Mouse (Mus musculus): ENCODE data around the gene Gm20388.

Gene Gm20388

DNA sequence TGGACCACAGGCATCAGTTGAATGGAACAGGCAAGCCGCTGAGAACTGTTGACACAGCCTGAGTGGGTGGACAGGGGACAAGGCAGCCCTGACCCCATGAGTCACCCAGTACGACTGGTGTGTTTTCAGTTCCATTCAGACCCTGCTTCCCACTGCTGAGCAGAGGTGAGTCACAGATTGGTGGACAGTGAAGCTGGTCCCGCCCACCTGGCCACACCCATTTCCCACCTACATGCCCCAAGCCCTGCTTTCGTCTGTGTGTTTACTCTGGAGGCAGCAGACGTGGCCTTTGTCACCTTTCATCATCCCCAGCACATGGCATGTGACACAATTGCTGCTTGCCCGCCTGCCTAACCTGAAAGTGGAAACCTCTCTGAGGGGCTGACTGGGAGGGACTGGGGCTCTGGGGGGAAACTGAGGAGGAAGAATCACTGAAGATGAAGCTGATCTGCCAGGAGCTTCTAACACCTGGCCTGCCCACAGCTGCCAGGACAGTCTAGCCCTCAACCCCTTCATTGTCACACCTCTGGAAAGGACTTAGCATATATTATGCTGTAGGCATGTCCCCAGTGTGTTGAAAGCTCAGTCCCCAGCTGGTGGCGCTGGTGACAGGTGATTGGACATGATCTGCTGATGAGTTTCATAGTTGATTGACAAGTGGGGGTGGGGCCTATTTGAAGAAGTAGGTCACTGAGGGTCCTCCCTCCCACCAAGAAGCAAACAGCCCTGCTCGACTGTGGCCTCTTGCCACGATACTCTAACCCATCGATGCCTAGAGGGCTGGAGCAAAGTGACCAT, 2263.7 kb downstream of the Gm20388 start:
- no peak for DNase-seq

DNA sequence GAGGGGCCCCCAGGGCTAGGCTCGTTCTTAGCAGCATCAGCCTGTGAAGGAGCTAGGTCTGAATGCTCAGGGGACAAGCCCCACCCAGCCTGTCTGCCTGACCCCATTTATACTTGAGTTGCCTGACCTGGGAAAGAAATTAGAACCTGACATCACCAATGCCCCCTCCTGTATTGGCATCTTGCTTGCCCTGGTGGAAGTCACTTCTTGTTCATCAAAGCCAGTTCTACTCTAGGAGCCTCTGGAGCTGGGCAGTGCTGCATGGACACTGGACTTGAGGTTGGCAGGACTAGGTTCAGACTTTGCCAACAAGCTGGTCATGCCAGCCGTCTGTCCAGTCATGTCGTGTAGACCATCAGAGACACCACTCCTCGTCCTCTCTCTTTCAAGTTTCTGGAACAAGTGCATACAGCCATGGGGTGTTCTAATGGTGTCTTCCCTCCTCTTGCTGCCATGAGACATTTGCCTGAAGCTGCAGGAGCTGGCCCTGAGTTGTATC, 2267.8 kb downstream of the Gm20388 start:
- no peak for DNase-seq

DNA sequence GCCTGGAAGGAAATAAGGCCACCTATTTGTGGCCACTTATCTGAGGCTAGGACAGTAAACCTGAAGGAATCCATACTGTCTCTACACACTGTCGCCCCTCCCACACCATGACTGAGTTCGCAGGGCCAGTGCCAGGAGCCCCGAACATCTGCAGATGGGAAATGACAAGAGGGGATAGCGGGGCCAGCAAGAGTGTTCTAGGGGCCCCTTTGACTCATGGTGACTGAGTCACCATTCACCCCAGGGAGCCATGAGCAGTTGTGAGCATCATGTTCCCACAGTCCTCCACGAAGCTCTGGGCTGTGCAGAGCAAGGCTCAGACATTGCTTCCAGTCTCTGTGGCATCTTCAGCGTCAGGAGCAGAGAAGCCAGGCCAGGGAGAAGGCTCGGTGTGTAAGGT, 2268.7 kb downstream of the Gm20388 start:
- no peak for DNase-seq

DNA sequence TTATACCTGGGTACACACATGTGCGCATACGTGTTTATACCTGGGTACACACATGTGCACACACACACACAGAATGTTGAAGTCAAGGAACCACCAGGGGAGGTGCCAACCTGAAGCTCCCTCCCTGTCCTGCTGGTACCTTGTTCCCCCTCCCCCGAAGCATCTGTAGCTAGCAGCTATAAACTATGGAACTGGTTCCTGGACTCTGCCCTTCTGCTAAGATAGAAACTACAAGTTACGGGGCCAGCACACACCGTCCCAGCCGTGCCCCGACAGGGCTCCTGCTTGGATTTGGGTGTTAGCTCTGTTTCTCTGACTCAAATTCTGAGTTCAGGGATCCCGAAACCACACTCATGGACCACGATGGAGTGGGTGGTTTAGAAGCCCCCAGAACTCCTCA, 2269.5 kb downstream of the Gm20388 start:
- DNase-seq: no peak

DNA sequence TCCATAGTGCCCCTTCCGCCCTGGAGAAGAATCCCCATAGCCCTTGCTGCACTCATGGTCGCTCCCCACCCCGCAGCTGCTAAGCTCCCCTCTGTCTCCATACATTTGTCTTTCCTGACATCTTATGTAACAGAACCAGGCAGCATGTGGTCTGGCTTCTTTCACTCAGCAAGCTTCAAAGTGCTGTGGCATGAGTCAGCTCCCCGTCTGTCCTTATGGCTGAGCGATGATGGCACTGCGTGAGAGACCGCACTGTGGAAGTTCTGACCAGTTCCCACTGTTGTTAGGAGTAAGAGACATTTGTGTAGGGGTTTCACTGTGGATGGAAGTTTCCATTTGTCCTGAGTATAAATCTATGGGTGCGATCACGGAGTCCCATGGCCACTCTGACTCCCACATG, 2270.8 kb downstream of the Gm20388 start:
- DNase-seq: no peak

DNA sequence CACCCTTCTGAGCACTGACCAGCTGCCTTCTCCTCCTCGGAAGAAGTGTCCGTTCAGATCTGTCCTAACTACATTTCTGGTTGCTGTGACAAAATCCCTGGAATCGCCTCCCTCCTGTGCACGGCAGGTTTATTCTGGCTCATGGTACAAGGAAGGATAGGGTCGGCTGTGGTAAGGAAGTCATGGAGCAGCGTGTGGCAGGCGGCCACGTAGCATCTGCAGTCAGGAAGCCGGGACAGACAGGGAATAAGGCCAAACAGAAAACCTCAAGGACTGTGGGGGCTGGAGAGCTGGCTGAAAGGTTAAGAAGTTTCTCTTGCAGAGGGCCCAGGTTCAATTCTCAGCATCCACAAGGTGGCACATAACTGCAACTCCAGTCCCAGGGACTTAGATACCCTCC, 2271.3 kb downstream of the Gm20388 start:
- DNase-seq: no peak

DNA sequence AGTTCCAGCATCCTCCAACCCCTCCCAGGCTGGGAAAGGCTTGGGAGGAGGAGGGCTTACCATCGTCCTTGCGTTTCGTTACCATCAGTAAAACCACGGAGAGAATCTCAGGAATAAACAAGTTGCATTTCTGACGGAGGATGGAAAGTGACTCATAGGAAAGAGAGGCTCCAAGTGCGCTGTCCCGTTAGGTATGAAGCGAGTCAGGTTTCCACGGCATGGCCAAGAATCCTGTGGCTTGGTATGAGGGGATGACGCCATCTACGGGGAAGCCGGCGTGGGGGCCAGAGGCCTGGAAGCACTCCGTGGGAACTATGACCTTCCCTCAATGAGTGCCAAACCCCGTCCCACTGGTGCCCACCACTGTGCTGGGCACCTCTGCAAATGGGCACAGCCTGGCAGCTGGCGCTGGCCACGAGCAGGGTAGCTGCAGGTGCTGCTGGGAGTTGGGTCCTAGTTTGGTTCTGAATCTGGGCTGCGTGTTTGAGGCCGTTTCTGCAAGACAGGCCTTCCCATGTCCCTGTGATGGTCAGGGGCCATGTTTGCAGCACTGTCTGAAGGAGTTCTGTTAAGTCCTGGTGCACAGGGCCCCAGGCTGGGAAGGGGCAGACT, 2275.8 kb downstream of the Gm20388 start:
- no peak for DNase-seq

DNA sequence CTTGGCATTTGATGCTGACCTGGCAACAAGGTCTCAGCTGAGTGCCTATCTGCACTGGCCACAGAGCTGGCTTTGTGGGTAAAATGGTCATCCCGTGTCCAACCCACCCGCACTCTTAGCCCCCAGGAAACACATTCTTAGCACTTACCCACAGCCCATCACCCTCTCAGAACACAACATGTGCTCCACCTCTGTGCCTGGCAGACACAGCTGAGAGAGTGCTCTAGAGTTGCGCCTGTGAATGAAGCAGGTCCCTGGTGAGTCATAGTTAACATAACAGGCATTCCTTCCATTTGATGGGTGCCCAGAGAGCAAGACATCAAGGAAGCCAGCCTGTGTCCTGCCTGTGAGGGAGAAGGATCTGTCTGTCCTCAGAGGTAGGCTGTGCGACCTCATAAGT, 2276.6 kb downstream of the Gm20388 start:
- no peak for DNase-seq

DNA sequence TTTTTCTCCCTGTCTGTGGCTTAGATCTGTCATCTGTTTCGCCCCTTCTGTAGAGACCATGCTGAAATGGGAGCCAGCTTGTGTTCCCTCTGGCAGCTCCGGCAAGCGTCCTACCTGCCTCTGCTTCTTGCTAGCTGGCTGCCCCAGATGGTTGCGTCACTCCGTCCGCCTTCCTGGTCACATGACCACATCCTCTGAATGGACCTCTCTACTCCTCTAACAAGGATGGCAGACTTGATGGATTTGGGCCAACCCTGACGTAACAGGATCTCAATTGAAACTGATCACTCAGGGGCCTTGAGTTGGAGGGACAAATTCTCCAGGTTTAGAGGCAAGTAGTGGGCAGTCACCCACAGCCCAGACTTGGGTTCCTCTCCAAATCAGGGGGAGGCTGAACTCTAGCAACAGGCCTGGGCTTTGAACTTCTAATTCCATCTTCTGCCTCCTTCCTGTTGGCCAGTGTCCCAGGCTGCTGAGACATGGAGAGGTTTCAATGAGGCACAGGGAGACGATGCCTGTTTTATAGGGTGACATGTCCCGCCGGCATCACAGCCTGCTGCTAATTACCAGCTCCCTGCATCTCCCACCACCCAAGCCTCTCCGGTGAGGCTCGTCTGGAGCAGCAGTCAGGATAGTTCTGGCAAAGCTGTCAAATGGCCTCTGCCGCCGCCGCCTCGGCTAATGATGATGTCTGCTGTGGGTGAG, 2279.9 kb downstream of the Gm20388 start:
- no peak for DNase-seq

DNA sequence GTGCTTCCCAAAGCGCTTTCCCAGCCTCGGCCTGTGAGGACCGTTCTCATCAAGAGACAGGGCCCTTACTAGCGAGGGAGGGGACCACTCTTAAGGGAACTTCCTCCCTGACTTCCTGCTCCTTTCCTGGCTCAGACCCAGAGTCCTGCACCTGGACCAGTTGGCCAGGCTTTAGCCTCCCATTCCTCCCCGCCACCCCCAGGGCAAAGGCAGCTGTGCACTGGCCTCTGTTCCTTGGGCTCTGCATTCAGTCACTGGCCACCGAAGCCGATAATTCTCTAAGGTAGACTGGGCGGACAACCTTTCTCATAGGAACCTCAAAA, 2280.4 kb downstream of the Gm20388 start:
- DNase-seq: no peak

DNA sequence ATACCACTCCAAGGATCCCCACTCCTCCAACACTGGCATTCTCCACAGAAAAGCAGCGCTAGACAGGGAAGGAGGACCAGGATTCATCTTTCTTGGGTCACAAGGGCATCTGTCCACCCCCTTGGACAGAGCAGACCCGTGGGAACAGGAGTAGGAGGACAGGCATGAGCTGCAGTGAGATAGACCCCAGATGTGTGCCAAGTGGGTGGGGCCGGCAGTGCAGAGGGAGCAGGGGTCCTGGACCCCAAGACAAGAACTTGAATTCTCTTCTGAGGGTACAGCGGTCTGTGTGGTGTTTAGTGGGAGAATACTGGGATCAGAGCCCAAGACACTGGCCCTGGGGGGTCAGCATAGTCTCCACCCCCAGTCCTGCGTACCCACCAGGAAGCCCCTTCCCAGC, 2282.1 kb downstream of the Gm20388 start:
- no peak for DNase-seq

DNA sequence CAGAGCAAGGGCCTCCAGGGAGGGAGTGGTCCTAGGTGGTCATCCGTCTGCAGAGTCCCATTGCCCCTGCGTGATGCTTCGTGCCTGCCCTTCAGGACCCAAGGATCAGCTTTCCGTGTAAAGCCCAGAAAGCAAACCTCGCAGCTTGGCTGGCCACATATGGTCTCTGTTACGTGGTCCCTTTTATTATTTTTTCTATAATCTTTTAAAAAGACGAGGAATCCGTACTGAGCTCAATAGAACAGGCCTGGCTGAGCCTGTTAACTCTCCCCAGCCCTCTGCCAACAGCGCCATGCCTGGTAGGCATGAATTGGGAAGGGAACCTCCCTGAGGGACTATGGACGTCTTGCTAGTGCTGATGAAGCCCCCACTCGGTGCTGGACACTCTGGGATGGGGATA, 2282.9 kb downstream of the Gm20388 start:
- DNase-seq: no peak

DNA sequence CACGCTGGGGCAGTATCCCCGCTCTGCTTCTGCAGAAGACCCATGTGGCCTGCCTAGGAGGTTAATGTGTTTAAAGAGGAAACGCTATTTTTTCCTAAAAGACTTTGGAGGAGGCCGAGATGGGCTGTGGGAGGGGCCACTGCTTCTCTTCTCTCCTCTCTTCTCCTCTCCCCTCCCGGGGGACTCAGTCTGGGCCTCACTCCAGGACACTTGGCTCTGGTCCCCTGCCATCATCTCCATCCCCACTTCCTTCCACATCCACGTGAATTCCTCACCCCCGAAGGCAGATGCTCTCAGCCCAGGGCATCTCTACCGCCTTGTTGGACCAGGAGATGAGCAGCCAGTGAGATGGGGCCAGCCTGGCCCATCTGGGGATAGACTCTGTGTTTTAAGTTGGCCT, 2283.8 kb downstream of the Gm20388 start:
- DNase-seq: no peak

DNA sequence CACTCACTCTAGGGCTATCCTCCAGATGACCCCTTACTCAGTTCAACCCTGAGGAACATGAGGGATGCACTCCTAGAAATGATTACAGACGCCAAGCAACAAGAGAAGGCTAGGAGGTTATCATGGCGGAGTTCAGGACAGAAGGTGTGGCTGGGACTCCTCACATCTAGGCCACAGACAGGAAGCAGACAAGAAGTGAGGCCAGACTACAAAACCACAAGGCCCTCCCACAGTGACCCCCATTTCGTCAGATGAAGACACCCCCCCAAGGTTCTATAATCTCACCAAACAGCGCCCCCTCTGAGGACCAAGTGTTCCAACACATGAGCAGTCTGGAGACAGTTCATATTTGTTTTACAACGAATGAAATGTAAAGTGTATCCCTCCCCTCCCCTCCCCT, 2286.7 kb downstream of the Gm20388 start:
- DNase-seq: no peak

DNA sequence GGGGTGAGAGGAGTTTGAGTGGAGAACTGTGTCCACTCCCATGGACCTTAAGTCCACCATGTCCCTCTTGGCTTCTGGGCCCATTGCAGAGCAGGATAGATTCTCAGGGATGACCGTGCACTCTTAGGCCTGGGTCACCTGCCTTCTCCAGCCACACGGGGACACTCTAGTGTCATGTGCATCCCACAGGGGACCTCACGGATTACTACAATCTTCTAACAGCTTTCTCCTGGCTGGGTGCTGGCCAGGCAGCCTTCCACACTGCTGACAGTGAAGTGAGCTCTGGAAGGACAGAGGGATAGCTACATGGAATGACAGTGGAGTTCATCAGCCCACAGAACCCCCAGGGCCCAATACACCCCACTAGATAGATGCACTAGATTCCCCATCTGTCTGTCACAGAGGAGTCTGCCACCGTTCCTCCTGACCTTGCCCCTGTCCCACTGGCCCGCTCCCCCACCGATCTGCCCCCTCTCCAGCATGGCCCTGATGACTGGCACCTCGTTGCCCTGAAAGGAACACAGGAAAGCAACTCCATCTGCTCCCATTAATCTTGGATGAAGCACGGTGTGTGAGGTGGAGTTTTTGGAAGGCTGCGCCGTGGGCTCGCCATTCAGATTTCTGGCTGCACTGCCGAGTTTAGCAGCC, 2287.9 kb downstream of the Gm20388 start:
- no peak for DNase-seq

DNA sequence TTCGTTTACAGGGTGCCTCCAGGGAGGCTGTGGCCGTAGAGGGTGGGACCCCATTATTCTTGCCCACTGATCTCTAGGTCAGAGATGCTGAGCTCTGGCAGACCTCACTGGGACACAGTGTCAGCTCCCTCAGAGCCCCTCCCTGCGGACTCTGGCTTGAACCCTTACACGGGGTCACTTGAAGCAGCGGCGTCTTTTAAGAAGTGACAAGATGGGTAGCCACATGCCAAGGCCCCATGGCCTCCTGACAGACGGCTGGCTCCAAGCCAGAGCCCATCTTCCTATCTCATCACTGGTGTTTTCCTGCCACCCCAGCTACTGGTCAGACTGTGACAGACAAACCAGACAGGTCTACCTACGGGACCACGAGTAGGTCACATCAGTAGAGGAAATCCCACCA, 2288.6 kb downstream of the Gm20388 start:
- DNase-seq: no peak

DNA sequence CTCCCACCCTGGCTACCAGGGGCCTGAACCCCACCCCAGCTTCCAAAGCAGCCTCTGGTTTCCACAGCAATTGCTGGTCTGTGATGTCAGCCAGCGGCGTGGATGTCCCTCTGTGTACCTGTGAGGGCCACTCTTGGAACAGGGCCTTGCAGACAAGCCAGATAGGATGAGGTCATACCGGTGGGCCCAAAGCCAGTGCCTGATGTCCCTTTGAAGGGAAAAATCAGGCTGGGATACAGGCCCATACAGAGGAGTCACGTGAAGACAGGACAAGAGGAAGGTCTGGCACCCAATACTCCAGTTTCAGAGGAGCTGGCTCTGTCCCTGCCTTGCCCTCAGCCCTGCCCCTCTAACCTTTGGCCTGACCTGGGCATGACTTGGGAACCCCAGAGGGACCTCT, 2289.2 kb downstream of the Gm20388 start:
- DNase-seq: no peak

DNA sequence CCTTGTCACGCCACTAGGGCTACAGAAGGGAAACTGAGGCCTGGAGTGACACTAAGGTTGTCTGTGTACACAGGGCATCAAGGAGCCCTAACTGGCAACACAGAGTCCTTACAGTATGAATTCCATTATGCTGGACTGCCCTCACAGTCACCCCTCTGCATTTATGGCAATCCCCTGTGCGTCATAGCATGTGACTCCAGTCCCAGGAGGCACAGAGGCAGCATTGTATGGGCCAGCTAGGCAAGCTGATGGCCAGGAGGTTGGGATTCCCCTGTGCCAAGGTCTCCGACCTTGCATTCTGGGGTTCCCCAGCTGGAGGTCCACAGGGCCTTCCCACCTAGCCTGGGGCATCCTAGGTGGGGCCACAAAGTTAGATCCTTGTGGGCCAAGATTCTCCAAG, 2300.9 kb downstream of the Gm20388 start:
- DNase-seq: no peak

DNA sequence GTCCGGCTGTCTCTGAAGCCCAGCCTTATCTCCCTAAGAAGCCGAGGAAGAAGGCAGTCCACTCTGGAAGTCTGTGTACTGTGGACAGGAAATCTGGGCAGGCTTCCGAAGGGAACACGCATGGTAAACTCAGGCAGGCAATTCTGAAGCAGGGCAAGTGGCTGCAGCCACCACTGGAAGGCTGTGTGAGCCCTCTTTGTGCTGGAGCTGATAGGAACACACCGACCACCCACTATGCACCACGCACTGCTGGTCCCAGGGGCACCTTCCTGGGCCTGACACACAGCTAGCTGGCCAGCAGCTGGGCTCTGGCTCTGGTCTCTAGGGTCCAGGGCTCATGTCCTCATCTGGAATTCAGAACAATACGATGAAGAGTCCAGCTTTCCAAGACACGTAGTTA, 2305.0 kb downstream of the Gm20388 start:
- no peak for DNase-seq

DNA sequence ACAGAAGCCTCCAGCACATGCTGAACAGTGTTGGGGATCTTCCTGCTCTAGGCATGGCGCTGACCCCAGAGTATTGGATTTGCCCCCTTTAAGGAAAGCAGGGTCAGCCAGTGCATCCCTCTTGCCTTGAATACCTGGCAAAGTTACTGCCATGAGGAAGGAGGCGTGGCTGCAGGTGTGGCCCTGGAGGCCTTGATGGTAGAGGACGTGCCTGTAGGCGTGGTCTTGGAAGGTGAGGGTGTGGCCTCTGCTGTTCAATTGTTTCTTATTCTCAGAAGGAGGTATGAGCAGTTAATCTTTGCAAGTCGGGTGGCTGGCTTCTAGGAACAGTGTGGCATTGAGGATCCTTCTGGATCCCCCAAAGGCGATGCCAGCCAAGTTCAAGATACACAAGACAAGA, 2305.8 kb downstream of the Gm20388 start:
- DNase-seq: no peak

DNA sequence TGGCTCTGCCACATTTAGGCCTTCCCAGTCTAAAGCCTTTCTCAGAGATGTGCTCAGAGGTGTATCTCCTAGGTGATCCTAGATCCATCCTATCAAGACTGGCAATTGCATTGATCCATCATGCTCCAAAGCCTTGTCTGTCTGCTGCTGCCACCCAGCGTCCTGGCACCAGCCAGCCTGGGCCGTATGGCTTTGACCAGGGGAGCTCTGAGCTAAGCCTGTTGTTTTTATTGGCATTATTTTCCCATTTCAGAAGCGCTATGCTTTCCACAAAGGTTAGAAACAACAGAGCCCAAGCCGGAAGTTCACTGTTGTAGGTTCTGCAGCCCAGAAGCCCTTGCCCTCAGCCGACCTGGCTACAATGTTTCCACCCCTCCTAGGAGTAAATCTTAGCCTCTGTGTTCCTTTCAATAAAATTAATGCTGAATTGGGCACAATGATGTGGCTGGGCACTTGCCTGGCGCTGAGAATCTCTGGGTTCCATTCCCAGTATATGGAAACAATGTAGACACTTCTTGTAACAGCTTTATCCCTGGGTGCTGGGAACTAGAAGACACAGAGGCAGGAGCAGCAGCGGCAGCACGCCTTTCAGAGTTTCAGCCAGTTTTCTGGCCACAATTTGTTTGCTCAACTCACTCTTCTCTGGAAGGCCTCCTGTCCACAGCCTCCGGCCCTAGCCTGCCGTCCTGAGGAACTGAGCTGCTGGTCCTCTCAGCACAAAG, 2307.0 kb downstream of the Gm20388 start:
- no peak for DNase-seq

DNA sequence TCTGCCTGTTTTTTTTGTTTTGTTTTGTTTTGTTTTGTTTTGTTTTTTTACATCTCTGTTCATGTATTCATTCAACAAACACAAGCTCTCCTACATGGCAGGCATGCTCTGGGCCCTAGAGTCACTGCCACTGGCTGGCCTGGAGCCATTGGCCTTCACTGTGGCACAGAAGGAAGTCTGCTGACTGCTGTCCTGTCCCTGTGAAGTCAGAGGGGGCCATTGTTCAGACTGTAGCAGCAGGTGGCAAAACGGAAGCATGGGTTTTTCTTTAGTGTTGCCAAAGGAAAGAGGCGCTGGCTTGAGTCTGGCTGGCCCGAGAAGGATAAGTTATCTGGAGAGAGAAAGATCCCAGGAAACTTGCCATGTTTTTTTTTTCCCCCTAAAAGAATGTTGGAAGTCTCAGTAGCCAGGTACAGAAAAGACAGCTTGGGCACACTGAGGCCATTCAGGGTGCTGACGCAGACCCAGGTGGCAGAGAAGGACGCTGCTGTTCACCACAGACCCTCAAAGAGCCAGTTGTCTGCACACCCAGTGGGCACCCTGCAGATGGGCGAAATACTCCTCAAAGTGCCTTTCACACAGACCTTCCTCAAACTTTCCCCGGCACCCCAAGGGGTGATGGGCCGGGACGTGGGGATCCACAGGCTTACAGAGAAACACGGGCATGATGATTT, 2313.5 kb downstream of the Gm20388 start:
- no peak for DNase-seq
